In the genomic region with DNA sequence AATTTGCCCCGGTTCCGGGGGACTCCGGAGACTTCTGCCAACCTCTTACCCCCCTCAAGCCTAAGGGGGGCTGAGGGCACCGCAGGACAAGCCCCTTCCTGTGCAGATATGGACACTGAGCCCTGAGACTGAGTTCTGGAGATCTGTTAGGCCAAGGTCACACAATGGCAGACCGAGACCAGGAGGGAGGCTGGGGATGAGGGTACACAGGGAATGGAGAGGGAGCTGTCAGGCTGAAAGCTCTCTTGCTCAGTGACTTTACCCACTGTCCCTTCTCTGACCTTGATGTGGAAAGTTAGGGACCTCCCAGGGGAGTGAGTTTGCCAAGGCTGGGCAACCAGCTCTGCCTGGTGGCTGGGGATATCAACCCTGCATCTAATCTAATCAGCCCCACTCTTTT, we compare ENCODE assay signal across 8 mouse cellular contexts.
DNase-seq lines count a peak whose midpoint lies in the region; ATAC-seq and TF ChIP-seq lines count a peak whose summit lies in the region.
"Had no signal": no experiment of that assay in that cellular context is flagged by ENCODE, and none has a peak within 500 bp of the region (broad histone marks: within the 10 kb centered on the region; RNA-seq: fewer than 3 reads in every experiment).

No protein-coding gene starts in this region.

- H3K27me3 ChIP-seq in embryonic facial prominence, embryonic 15.5 days = no peaks in the 10 kb centered on the region
- no peaks in the 10 kb centered on the region for H3K27me3 ChIP-seq in hindbrain, embryonic 15.5 days
- H3K27me3 ChIP-seq in myocyte (ENCODE audit: control insufficient read depth, insufficient read depth, insufficient read length) = no peaks in the 10 kb centered on the region

- TF ChIP-seq CTCF in left cerebral cortex, adult 2 months (IDR thresholded peaks at IDR 0.05) = no peak

- peak overlapping the region; percentile 76 for H3K4me2 ChIP-seq in embryonic facial prominence, embryonic 15.5 days (replicated peaks)
- H3K4me2 ChIP-seq in hindbrain, embryonic 15.5 days = peak overlapping the region; percentile 59
- peak overlapping the region; percentile 50 for H3K4me2 ChIP-seq in myocyte (ENCODE audit: low read depth)

- WGBS in embryonic facial prominence, embryonic 15.5 days = 18% methylated on average over 5 of the region's 5 CpGs
- 5% methylated on average over 5 of the region's 5 CpGs for WGBS in hindbrain, embryonic 15.5 days

- no peaks in the 10 kb centered on the region for H3K79me2 ChIP-seq in myocyte (ENCODE audit: control insufficient read depth, insufficient read depth)

- H3K4me1 ChIP-seq in embryonic facial prominence, embryonic 15.5 days = peaks cover 22% of the 10 kb centered on the region
- H3K4me1 ChIP-seq in hindbrain, embryonic 15.5 days (replicated peaks) = peaks cover 31% of the 10 kb centered on the region

- H3K36me3 ChIP-seq in embryonic facial prominence, embryonic 15.5 days = no peaks in the 10 kb centered on the region
- H3K36me3 ChIP-seq in hindbrain, embryonic 15.5 days = no peaks in the 10 kb centered on the region
- no peaks in the 10 kb centered on the region for H3K36me3 ChIP-seq in myocyte (ENCODE audit: control insufficient read depth, insufficient read depth)

- H3K27ac ChIP-seq in left cerebral cortex, adult 2 months = peak overlapping the region; percentile 99
- H3K27ac ChIP-seq in embryonic facial prominence, embryonic 15.5 days (replicated peaks) = peak overlapping the region; percentile 78
- peak overlapping the region; percentile 96 for H3K27ac ChIP-seq in hindbrain, embryonic 15.5 days (replicated peaks)
- H3K27ac ChIP-seq: macrophage had no signal

- DNase-seq in left cerebral cortex, adult 2 months (ENCODE audit: extremely low spot score in 1 of 2, low spot score in 2 of 2) = no peak
- no peak for DNase-seq in left cerebral cortex, adult 9 months (ENCODE audit: low spot score in 2 of 2)
- DNase-seq in ovary, adult 18-20 months (ENCODE audit: low spot score) = no peak
- no peak for DNase-seq in embryo, embryonic 10 days (ENCODE audit: low spot score)

- H3K4me3 ChIP-seq in left cerebral cortex, adult 2 months = peak overlapping the region; percentile 44
- H3K4me3 ChIP-seq in embryonic facial prominence, embryonic 15.5 days (replicated peaks) = peak overlapping the region; percentile 39
- peak overlapping the region; percentile 27 for H3K4me3 ChIP-seq in hindbrain, embryonic 15.5 days
- H3K4me3 ChIP-seq in myocyte = no peak overlapping the region

- no peak overlapping the region for H3ac ChIP-seq in myocyte (ENCODE audit: control insufficient read depth, insufficient read length)

- no peak for ATAC-seq in embryonic facial prominence, embryonic 15.5 days (ENCODE audit: insufficient number of reproducible peaks, low FRiP score, low TSS enrichment, low read depth)
- peak; percentile 7; the same call in 1 of the 2 replicates for ATAC-seq in hindbrain, embryonic 15.5 days (ENCODE audit: low FRiP score, low read depth)

- TF ChIP-seq POLR2A in myocyte (IDR thresholded peaks at IDR 0.05; ENCODE audit: insufficient read length, low read depth) = no peak

- peak overlapping the region; percentile 1; the same call in 1 of the 2 replicates for H3K9ac ChIP-seq in embryonic facial prominence, embryonic 15.5 days
- H3K9ac ChIP-seq in hindbrain, embryonic 15.5 days = peak overlapping the region; percentile 47

- intact Hi-C loops in left cerebral cortex, adult 2 months (cut with DNase I) = loop anchor here (2.0 kb wide), 2 partner anchors 15 to 19 kb away; no protein-coding TSS in a partner anchor

- H3K9me3 ChIP-seq in embryonic facial prominence, embryonic 15.5 days (replicated peaks) = peaks cover 6% of the 10 kb centered on the region; the same call in 1 of the 2 replicates
- H3K9me3 ChIP-seq in hindbrain, embryonic 15.5 days = no peaks in the 10 kb centered on the region

TF ChIP-seq in myocyte, 11 proteins besides CTCF, POLR2A, EP300 and RAD21:
- no peak for TF ChIP-seq E2F4 (IDR thresholded peaks at IDR 0.05; ENCODE audit: insufficient read depth)
TF ChIP-seq in myocyte: peak in this region for 0.
